Mouse (Mus musculus): ENCODE measurements around the gene Sdccag8. TPM values are rescaled to one million over a fixed set of nuclear protein-coding genes. Genes with fewer than 3 reads are reported as not detected.

Sdccag8 gene
- polyA plus RNA-seq, 1 experiment = 13.3 TPM

DNA sequence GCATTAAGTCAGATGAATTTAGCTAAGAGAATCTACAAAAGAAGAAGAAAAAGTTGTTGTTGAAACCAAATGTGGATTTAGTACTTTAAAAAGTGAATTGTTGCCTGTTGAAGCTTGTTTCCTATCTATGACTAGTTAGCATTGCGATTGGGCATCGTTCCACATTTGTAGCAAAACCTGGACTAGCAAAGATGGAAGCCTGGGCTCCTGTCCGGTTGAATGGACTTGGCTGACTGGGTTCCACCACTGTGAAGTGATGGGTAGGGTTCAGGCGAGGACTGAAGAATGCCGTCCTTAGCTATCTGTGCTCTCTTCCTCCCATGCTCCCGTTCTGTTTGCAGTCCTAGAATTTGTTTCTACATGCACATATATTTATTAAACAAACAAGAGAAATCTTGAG lies 89.3 kb downstream of the Sdccag8 start:
- Histone ChIP-seq H3K4me3 (ENCODE audit: insufficient read depth, low read depth, low read length) (no peak overlapping the region), H3K27ac (ENCODE audit: insufficient read depth, low read depth, low read length) (no peak overlapping the region), H3K27me3 (replicated peaks; ENCODE audit: control insufficient read depth, insufficient read depth, low read length) (no peaks in the 10 kb centered on the region), H3K4me1 (ENCODE audit: control insufficient read depth, insufficient read depth, low read length) (no peaks in the 10 kb centered on the region), H3K36me3 (ENCODE audit: control insufficient read depth, insufficient read depth, low read length) (no peaks in the 10 kb centered on the region)
- DNase-seq = no peak
- TF ChIP-seq CTCF (conservative IDR thresholded peaks at IDR 0.05; ENCODE audit: insufficient read depth, insufficient read length, low read depth, low read length) (no peak), POLR2A (IDR thresholded peaks at IDR 0.05; ENCODE audit: low read depth, low read length) (no peak)
- WGBS = 86% methylated on average over 6 of the region's 6 CpGs

DNA sequence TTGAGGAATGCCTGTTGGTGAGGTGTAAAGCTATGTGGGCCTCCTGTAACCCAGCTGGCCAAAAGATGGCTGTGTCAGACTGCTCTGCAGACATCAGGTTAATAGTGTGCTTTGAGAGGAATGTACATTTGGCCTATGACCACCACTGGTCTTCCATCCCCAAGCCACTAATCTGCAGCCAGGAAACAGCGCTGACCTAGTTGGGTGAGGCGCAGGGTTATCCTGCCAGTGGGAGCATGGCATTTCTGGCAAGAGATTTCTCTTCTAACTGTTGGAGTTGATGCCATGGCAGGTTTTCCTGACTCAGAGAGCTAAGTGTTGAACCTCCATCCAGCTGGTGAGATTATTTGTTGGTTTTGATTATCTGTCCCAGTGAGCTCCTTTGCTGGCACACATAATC lies 101.5 kb downstream of the Sdccag8 start:
- TF ChIP-seq POLR2A (IDR thresholded peaks at IDR 0.05; ENCODE audit: low read depth, low read length) (no peak), CTCF (conservative IDR thresholded peaks at IDR 0.05; ENCODE audit: insufficient read depth, insufficient read length, low read depth, low read length) (no peak)
- Histone ChIP-seq H3K4me1 (ENCODE audit: control insufficient read depth, insufficient read depth, low read length) (no peaks in the 10 kb centered on the region), H3K4me3 (ENCODE audit: insufficient read depth, low read depth, low read length) (no peak overlapping the region), H3K27ac (ENCODE audit: insufficient read depth, low read depth, low read length) (no peak overlapping the region), H3K36me3 (ENCODE audit: control insufficient read depth, insufficient read depth, low read length) (peaks cover 3% of the 10 kb centered on the region), H3K27me3 (replicated peaks; ENCODE audit: control insufficient read depth, insufficient read depth, low read length) (no peaks in the 10 kb centered on the region)
- 98% methylated on average over 2 of the region's 2 CpGs for WGBS
- no peak for DNase-seq

DNA sequence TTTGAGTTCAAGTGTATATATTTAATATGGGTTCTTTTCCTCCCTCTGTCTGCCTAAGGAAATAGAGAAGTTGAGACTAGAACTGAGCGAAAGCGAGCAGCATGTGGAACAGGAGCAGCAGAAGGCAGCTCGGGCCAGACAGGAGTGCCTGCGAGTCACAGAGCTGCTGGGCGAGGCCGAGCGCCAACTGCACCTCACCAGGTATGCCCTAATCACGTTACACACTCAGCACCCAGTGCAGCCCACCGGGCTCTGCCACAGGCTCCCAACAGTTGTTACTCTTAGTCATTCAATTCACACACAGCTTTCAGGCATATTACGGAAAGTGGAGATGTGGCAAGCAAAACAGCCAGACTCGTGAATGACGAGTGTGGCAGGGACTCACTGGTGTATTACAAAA lies 105.0 kb downstream of the Sdccag8 start:
- H3K4me1 ChIP-seq (ENCODE audit: control insufficient read depth, insufficient read depth, low read length) = no peaks in the 10 kb centered on the region
- H3K27me3 ChIP-seq (replicated peaks; ENCODE audit: control insufficient read depth, insufficient read depth, low read length) = no peaks in the 10 kb centered on the region
- WGBS = 94% methylated on average over 12 of the region's 12 CpGs
- DNase-seq = no peak
- H3K36me3 ChIP-seq (ENCODE audit: control insufficient read depth, insufficient read depth, low read length) = peaks cover 3% of the 10 kb centered on the region
- TF ChIP-seq POLR2A (IDR thresholded peaks at IDR 0.05; ENCODE audit: low read depth, low read length) = no peak
- no peak overlapping the region for H3K27ac ChIP-seq (ENCODE audit: insufficient read depth, low read depth, low read length)
- no peak overlapping the region for H3K4me3 ChIP-seq (ENCODE audit: insufficient read depth, low read depth, low read length)

DNA sequence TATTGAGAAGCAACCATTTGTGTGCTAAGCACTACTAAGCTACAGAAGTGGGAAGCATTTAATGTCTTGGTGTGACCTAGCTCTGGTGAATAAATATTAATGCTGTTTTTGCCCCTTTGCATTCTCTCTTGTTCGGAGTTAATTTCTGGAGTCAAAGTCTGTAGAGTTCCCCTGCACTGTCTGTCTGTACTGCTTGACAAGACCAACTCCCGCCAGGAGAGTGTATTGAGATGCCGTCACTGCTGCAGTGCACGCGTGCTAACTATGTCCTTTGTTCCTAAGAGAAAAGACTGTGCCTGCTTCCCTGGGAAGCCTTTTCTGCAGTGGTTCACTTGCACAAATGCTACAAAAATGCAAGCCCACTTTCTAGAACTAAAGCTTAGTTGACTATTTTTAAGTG lies 108.4 kb downstream of the Sdccag8 start:
- TF ChIP-seq POLR2A (IDR thresholded peaks at IDR 0.05; ENCODE audit: low read depth, low read length) = no peak
- TF ChIP-seq CTCF (conservative IDR thresholded peaks at IDR 0.05; ENCODE audit: insufficient read depth, insufficient read length, low read depth, low read length) = no peak
- WGBS = 95% methylated on average over 5 of the region's 5 CpGs
- DNase-seq = no peak
- no peaks in the 10 kb centered on the region for H3K27me3 ChIP-seq (replicated peaks; ENCODE audit: control insufficient read depth, insufficient read depth, low read length)
- no peaks in the 10 kb centered on the region for H3K4me1 ChIP-seq (ENCODE audit: control insufficient read depth, insufficient read depth, low read length)
- no peak overlapping the region for H3K27ac ChIP-seq (ENCODE audit: insufficient read depth, low read depth, low read length)
- H3K4me3 ChIP-seq (ENCODE audit: insufficient read depth, low read depth, low read length) = no peak overlapping the region
- peaks cover 3% of the 10 kb centered on the region for H3K36me3 ChIP-seq (ENCODE audit: control insufficient read depth, insufficient read depth, low read length)

DNA sequence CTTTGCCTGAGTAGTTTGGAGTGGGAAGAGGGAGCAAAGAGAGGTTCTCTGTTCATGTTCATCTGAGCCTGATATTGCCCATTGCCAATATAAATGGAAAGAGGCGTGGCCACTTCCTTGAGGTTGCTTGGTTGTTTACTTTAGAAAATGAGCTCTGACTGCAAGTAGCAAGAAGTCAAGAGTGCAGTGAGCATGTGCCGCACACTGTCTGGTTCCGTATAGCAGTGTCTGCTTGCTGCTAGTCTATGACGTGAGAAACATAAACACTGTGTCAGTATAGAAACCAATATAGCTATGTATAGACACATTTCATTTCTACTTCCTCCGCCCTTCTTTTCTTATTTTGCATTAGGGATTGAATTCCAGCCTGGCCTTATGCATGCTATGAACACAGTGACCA lies 111.5 kb downstream of the Sdccag8 start:
- H3K27ac ChIP-seq (ENCODE audit: insufficient read depth, low read depth, low read length) = no peak overlapping the region
- DNase-seq = no peak
- H3K4me3 ChIP-seq (ENCODE audit: insufficient read depth, low read depth, low read length) = no peak overlapping the region
- no peaks in the 10 kb centered on the region for H3K4me1 ChIP-seq (ENCODE audit: control insufficient read depth, insufficient read depth, low read length)
- no peaks in the 10 kb centered on the region for H3K27me3 ChIP-seq (replicated peaks; ENCODE audit: control insufficient read depth, insufficient read depth, low read length)
- 89% methylated on average over 5 of the region's 5 CpGs for WGBS
- H3K36me3 ChIP-seq (ENCODE audit: control insufficient read depth, insufficient read depth, low read length) = no peaks in the 10 kb centered on the region
- TF ChIP-seq CTCF (conservative IDR thresholded peaks at IDR 0.05; ENCODE audit: insufficient read depth, insufficient read length, low read depth, low read length) = no peak
- no peak for TF ChIP-seq POLR2A (IDR thresholded peaks at IDR 0.05; ENCODE audit: low read depth, low read length)

DNA sequence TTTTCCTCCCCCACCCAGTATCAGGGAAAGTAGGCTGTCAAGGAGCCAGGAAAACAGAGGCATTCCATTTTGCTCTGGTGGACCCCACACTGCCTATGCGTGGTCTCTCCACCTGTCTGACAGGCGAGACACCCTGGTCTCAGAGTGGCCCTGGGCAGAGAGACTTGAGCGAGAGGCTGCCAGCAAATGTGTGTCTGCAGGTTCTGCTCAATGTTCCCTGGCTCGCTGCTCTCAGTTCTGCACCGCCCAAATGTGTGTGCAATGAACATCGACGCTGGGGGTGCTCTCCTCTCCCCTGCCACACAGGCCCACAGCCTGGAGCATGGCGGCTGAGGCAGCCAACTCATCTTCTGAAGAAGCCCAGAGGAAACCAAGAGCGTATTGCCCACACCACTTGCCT lies 112.9 kb downstream of the Sdccag8 start:
- H3K4me1 ChIP-seq (ENCODE audit: control insufficient read depth, insufficient read depth, low read length) = no peaks in the 10 kb centered on the region
- WGBS = 90% methylated on average over 9 of the region's 9 CpGs
- H3K27me3 ChIP-seq (replicated peaks; ENCODE audit: control insufficient read depth, insufficient read depth, low read length) = no peaks in the 10 kb centered on the region
- no peak for DNase-seq
- no peaks in the 10 kb centered on the region for H3K36me3 ChIP-seq (ENCODE audit: control insufficient read depth, insufficient read depth, low read length)
- TF ChIP-seq POLR2A (IDR thresholded peaks at IDR 0.05; ENCODE audit: low read depth, low read length) (no peak), CTCF (conservative IDR thresholded peaks at IDR 0.05; ENCODE audit: insufficient read depth, insufficient read length, low read depth, low read length) (no peak)
- H3K27ac ChIP-seq (ENCODE audit: insufficient read depth, low read depth, low read length) = no peak overlapping the region
- H3K4me3 ChIP-seq (ENCODE audit: insufficient read depth, low read depth, low read length) = no peak overlapping the region

DNA sequence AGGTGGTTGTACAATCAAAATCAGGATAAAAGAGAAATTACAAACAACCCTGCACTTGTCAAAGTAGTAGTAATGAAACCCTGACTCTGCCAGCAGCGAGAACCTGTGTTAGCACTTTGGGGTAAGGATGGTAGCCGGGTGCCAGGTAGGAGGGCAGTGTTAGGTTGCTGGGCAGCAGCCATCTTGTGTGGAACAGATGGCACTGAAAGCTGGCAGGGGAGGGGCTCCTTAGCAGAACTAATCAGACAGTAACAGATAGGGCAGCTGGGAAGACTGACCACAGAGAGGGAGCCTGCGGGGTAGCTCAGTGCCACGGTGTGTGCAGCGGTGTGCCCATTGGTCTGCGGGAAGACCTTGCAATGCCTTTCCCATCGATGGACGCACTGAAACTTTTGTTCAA lies 115.2 kb downstream of the Sdccag8 start:
- WGBS = 92% methylated on average over 8 of the region's 8 CpGs
- no peaks in the 10 kb centered on the region for H3K36me3 ChIP-seq (ENCODE audit: control insufficient read depth, insufficient read depth, low read length)
- H3K4me1 ChIP-seq (ENCODE audit: control insufficient read depth, insufficient read depth, low read length) = no peaks in the 10 kb centered on the region
- H3K27me3 ChIP-seq (replicated peaks; ENCODE audit: control insufficient read depth, insufficient read depth, low read length) = no peaks in the 10 kb centered on the region
- no peak overlapping the region for H3K27ac ChIP-seq (ENCODE audit: insufficient read depth, low read depth, low read length)
- no peak for DNase-seq
- H3K4me3 ChIP-seq (ENCODE audit: insufficient read depth, low read depth, low read length) = no peak overlapping the region
- TF ChIP-seq POLR2A (IDR thresholded peaks at IDR 0.05; ENCODE audit: low read depth, low read length) (no peak), CTCF (conservative IDR thresholded peaks at IDR 0.05; ENCODE audit: insufficient read depth, insufficient read length, low read depth, low read length) (no peak)

DNA sequence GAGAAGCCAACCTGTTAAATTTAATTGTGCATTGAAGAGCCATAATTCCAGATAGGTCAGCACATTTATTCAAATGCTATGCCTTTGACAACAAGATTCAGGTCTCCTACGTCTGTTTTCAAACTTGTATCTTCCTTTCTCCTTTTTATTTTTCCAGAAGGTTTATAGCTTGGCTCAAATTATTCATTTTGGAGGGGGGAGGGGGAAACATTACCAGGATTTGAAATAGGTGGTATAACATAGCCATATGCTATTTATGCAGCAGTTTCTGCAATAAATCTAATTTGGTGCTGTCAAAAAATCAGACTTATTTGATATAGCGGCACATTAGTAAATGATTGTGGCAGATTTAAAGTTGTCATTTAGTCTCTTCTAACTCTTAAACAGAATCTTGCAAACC lies 116.1 kb downstream of the Sdccag8 start:
- Histone ChIP-seq H3K27me3 (replicated peaks; ENCODE audit: control insufficient read depth, insufficient read depth, low read length) (no peaks in the 10 kb centered on the region), H3K36me3 (ENCODE audit: control insufficient read depth, insufficient read depth, low read length) (no peaks in the 10 kb centered on the region), H3K4me3 (ENCODE audit: insufficient read depth, low read depth, low read length) (no peak overlapping the region), H3K4me1 (ENCODE audit: control insufficient read depth, insufficient read depth, low read length) (no peaks in the 10 kb centered on the region), H3K27ac (ENCODE audit: insufficient read depth, low read depth, low read length) (no peak overlapping the region)
- no peak for DNase-seq
- WGBS = 95% methylated on average over 2 of the region's 2 CpGs
- TF ChIP-seq CTCF (conservative IDR thresholded peaks at IDR 0.05; ENCODE audit: insufficient read depth, insufficient read length, low read depth, low read length) (no peak), POLR2A (IDR thresholded peaks at IDR 0.05; ENCODE audit: low read depth, low read length) (no peak)
